Mouse (Mus musculus) cerebellum, postnatal 4 days (tissue): Measurements from ENCODE around the gene Ptgfr.

Source experiments
- DNase-seq, 2 experiments: peaks; one replicate each; pipeline ENCODE4 v3.0.0; 2022; ENCODE audit warnings: low spot score in 2 of 2, mixed read lengths in 1 of 2

The Ptgfr gene

GRCm38 (mm10) chr3:151836871-151837680 is at the start of gene Ptgfr:
Gene Ptgfr, minus strand, starts transcription at chr3:151837630.
- peak in 1 of 2 experiments; percentile 25 for DNase-seq

GRCm38 (mm10) chr3:151883881-151884280 is 46.5 kb upstream of the Ptgfr start:
- no peak for DNase-seq

DNA sequence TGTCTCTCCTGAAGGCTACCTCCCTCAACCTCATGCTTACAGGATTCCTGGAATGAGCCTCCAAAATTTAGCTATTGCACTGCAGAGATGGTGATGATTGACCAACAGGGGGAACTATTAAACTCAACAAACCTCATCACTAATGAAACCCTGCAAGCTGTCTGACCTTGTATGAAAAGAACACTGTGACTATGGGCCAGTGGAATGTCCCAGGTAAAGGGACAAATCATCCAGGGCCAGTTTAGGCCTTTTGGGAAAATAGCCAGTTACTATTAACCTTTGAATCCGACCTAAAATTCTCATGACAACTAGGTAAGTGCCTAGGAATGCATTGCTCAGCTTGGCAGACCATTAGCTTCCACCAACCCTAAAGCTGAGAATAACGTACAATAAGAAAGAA is 42.6 kb upstream of the Ptgfr start:
- no peak for DNase-seq

GRCm38 (mm10) chr3:151868970-151869369 is 31.5 kb upstream of the Ptgfr start:
- no peak for DNase-seq

DNA sequence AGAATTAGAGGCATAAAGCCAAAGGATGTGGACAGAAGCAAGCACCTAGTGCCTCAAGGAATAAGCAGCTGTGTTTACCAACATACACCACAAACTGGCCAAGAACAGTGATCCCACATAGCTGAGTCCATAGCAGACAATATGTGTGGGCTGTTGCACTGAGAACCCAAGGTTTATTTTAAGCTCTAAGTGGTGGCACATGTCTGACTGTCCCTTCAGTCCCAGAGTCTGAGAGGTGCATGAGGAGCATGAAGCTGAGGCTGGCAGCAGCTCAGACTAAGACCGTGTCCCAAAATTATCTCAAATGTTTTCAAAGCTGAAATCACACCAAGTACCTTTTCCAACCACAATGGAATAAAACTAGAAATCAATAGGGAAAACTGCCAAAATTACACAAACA is 13.9 kb upstream of the Ptgfr start:
- DNase-seq, result no peak

DNA sequence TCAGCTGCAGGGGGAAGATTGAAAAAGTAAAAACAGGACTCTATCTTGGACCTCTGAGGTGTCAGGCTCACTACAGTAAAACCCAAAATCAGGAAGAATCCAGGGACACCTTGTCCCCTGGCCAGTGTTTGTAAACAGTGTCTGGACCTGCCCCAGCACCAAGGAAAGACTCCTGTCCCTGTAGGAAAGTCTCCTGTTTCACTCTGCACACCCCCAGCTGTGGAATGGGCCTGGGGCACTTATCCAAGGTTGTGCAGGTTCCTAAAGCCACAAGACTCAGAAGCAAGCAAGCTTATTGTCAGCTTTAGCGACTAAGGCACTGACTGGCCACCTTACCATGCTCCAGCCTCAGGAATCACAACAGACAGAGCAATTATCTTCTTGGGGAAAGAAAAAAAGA is 13.2 kb upstream of the Ptgfr start:
- DNase-seq, result no peak

- DNase-seq, result no peak
Measured at GRCm38 (mm10) chr3:151846292-151846691, 8.9 kb upstream of the Ptgfr start.

GRCm38 (mm10) chr3:151844361-151845154 is 7.1 kb upstream of the Ptgfr start:
- DNase-seq, result no peak

DNA sequence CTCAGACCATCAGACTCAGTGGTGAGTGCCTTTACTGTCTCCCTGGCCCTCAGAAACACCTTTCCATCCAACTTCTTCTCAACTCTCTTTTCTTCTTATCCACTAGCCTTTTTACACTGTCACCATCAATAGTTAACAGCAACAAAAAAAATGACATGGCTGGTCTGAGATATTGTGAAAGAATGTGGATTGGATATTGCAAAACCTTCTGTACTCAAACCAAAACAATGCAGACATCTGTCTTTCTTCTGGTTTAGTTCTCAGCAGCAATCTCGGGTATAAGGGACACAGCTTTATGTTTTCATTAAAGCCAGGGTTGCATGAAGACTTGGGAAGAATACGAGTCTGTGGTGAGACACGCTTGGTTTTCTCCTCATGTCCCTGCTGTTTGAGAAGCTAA is 3.3 kb upstream of the Ptgfr start:
- no peak for DNase-seq

GRCm38 (mm10) chr3:151838372-151838771 is 942 bp upstream of the Ptgfr start:
- no peak for DNase-seq

- DNase-seq, result no peak
Measured at GRCm38 (mm10) chr3:151837749-151838148, 319 bp upstream of the Ptgfr start.

DNA sequence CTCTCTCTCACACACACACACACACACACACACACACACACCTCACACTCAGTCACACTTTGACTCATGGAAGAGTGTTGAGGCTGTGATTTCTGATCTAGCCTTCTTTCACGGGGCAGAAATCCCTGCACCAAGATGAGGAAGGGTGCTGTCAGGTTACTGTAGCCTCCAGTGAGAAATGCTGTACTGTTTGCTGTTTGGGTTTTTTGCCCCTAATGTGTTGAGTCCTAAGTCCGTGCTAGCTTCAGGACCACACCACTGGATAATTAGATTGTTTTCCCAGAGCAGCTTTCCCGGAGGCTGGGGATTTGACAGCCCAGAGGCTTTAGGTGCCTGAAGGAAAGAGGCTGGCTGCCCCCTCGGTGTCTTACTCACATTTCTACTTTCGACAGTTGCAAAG is 979 bp downstream of the Ptgfr start:
- DNase-seq, result no peak

DNA sequence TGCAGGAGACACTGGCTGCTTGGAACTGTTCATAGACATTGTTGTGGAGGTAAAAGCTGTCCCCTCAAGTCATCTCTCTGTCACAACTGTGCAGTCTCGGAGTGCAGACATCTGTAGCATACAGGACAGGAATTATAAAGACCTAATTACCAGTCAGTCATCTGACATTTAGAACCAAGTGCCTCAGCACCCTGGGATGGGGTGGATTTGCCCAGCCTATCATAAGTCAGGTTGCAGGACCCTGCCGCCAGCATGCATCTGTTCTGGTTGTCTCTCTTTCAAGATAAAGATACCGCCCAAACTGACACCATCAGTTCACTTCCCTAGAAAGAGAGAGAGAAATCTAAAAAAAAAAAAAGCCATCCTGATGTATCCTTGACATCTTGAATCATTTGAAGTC is 1.6 kb downstream of the Ptgfr start:
- no peak for DNase-seq

- DNase-seq, result no peak
Measured at GRCm38 (mm10) chr3:151827950-151828610, 9.3 kb downstream of the Ptgfr start.

DNA sequence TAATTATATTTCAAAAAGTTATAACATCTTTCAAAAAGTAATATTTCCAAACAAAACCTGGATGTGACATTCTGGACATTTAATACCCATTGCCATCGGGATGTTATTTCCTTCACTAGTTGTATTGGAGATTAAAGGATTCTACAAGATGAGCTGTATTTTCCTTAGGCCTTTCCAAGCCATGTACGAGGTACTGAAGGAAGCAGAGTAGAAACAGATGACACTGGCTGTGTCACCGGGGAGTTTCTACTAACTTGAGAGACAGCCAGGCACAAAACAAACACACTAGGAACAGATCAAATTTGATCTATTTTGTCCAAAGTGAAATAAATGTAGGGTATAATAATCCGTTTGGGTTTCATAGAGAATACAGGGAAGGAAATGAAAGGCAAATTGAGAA is 17.6 kb downstream of the Ptgfr start:
- DNase-seq, result no peak

- DNase-seq, result no peak
Measured at GRCm38 (mm10) chr3:151818265-151818664, 19.2 kb downstream of the Ptgfr start.

DNA sequence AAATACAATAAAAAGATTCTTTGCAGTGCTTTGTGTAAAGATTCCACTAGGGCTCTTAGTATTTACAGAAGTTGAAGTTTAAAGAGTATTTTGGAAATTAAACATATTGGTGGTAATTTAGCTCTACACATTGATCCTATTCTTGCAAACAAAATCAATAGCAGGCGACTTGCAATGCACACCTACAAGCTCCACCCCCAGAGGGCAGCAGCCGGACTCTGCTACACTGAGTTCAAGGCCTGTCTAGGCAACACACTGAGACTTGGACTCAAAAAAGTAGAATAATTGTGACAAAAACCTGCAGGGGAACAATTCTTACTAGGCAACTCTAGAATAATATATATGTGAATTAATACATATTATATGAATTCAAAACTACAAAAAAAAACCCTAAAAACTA is 28.8 kb downstream of the Ptgfr start:
- DNase-seq, result no peak

- no peak for DNase-seq
Measured at GRCm38 (mm10) chr3:151788622-151789021, 48.8 kb downstream of the Ptgfr start.

DNA sequence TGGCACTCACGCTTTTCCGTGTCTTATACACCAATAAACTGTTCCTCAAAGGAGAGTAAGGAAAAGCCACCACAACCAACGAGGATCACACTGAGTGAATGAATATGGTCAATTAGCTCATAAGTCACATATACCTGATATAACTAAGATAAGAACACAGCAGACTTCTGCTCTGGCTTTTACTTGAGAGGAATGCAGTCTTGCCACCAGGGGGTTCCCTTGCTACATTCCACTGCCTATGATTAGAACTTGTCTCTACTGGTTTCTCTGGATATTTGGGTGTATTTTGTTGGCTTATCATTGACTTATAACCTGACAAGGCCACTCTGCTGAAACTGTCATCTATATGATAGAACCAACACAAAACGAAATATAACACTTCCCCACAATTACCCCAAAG is 62.3 kb downstream of the Ptgfr start:
- no peak for DNase-seq

DNA sequence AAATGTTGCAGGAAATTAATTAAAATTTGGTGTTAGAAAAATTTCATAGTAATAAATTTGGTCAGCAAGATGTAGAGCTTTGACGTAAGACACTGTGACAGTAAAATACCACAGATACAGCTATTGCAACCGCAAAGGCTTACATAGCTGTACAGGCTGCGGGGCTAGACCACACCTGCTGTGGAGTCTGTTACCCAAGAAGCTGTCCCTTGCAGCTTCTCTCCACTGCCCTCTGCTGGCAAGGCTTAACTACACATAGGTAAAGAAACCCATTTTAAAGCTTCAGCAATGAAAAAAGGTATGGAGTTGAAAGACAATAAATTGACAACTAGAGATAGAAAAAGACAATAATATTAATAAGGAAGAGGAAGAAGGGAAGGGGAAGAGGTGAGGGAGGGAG is 66.4 kb downstream of the Ptgfr start:
- peak in 1 of 2 experiments; percentile 16 for DNase-seq

DNA sequence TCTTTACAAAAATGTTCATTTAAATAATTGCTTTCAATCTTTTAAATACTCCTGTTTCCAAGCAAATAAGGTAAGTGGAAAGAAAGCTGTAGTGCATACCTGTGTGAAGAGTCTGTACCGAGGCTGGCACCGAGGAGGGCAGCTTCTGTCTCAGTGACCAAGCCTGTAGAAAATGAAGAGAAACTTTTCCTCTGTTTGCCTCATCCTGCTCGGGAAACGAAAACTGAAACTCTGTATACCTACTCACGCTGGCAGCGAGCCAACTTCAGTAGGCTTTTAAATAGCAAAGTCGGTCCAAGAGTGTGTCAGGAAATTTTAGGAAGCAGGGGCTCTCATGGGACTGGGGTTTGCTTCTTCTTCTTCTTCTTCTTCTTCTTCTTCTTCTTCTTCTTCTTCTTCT is 87.7 kb downstream of the Ptgfr start, which contains the start of gene Ifi44:
Gene Ifi44, minus strand, starts transcription at position 224 of the 400 bp plus-strand sequence.
- no peak for DNase-seq

- no peak for DNase-seq
Measured at GRCm38 (mm10) chr3:151748514-151748913, 88.9 kb downstream of the Ptgfr start.
